Mouse (Mus musculus) cerebellum, adult 8-10 months (tissue): ENCODE measurements at regions not wholly inside any gene's neighbourhood (a gene's known extent, or its start where the extent isn't known, plus 50 kb on each side); places are given as distances from the start of the nearest gene placed in this dataset.
A peak's percentile ranks its signal among the peaks of the same experiment; 100 is the strongest.

Experiments used
- DNase-seq: peaks from one replicate; pipeline ENCODE4 v3.0.0; 2022

DNA sequence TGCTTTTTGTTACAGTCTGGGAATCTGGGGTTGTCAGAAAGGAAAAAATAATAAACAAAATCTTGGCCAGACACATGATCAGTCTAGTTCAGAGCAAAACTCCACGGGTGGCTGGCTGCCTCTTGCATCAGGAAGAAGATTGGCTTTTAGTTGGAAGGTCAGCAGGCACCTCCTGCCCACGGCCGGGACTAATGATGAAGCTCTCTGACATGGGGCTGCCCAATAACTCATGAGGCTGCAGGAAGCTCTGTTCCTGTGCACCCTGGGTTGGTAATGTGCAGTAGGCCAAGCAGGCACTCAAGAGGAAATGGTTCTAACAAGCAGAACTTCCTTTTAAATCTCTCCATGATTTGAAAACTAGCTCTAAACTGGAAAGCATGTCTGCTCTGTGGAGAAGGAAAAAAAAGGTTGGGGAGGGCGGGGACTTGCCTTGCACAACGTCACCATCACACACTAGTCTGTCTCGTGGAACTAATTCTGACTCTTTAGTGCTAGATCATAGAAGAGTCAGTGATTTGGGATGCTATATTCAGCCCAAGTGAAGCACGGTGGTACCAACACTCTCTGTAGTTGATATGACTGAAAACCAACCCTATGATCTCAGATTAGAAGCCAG is 507.1 kb upstream of the Adam5 start:
- no peak for DNase-seq

DNA sequence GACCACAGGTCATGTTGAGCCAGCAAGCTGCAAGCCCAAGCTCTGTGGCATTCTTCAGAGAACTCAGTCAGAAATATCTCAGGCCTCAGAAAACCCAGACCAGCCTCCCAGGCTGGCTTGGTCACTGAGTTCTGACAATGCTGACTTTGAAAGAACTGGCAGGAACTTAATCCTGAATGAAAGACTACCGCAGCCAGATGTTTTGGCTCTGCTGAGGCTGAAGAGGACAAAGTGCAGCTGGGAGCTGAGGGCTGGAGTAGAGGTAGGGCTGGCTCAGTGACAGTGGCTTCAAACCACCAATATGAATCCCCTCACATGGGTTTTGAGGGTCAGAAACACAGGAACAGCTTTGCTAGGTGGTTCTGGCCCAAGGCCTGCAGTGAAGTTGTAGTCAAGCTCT is 505.6 kb upstream of the Adam5 start:
- no peak for DNase-seq

DNA sequence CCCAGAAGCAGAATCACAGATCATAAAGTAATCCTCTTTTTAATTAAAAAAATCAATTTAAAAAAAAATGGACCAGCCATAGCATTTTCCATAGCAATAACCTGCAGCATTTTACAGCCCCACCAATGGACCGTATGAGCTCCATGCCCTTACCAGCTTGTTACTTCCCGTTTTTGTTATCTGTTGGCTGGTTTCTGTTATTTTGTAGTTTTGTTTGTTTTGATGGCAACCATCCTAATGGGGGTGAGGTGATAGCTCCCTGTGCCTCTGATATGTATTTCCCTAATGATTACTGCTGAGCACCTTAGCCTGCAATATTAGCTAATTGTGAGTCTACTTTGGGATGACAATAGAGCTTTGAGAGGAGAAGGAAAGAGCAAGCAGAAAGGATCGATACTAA is 504.1 kb upstream of the Adam5 start:
- no peak for DNase-seq

DNA sequence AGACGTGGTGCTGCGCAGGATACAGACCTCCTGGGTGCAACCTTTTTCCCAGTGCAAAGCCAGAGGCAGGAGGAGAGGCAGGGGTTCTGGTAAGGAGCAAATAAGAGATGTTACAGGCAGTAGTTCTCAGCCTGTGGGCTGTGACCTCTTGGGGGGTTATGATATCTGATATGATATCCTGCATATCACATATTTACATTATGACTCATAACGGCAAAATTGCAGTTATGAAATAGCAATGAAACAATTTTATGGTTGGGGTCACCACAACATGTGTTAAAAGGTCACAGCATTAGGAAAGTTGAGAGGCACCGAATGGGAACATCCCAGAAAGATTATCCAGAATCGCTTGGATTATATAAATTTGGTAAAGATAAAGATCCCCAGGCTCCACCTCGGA is 502.8 kb upstream of the Adam5 start:
- DNase-seq: no peak

DNA sequence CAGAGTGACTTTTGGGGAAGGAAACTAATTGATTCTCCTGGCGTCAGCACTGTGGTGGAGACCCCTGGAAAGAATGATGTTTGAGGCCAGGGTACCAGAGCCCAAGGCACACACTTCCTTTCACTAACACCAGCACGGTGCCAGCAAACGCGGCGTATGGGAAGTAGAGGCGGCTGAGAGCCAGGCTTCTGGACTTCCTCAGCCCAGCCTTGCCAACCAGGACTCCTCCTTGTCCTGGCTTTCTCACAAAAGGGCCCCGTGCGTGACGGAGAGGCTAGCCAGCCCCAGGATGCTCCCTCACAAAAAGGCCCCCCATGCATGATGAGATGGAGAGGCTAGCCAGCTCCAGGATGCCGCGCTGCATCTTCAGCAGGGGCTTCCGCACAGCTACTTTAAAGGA is 502.1 kb upstream of the Adam5 start:
- peak; percentile 48 for DNase-seq

DNA sequence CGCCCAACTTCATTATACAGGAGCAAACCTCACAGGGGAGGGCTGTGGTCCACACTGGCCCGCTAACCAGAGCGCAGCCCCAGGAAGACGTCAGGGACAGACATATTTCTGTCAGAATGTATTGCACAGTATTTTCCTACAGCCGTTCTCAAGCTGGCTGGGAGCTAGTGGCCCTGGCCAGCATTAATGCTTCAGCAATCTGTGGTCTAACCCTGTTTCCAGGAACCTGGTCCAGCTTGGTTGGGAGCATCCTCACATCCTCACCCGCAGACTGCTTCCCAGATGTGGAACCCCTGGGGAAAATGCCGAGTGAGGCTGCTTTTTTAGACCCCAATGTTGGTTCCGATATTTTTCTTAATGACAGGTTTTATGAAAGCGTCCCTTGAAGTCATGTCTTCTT is 500.6 kb upstream of the Adam5 start:
- DNase-seq: no peak

DNA sequence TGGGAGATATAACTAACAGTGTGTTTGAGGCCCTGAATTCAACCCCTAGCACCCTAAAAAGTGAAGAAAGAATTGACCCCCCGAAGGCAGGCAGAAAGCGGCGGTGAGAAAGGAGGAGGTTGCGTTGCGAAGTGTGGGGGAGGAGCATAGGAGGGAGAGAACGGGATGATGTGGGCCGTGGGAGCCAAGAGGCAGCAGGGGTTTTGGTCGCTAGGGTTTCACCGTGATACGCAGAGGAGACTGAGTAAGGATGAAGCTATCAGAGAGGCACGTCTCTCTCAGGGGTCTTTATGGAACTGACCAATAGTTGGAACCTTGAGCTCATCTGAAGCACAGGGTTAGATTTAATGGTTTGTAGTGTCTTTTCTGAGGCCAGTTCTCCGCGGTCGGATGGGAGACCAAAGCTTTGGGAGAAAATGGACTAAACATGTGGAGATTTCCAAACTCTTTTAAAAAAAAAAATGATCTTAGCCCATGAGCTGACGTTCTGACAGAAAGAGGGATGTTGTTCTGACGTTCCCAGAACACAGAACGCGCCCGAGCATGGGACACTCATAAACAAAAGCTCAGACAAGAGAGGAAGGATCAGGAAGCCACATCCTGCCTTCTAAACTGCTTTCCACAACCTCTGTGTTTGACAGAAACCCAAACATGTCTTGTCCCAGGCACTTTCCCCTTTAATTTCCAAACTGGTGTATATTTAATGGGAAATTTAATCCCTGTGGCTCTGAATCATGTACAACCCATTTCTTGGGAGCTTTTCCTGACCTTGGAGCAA is 499.7 kb upstream of the Adam5 start:
- DNase-seq: no peak

DNA sequence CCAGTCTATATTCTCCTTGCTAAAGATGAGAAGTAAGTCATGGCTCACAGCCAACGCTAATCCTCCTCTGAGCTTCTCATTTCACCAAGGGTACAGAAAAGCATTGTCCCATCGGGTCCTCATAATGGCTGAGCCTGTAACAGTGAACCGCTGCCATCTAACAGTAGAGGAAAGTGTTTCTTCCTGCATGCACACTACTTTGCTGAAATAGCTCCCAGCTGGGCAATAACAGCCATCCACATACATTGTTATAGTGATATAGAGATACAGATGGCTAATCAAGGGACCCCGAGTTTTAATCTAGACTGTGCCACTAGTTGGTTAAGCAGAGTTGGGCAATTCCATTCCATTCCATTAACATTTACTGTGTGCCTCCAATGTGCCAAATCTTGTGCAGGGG is 492.2 kb upstream of the Adam5 start:
- no peak for DNase-seq

DNA sequence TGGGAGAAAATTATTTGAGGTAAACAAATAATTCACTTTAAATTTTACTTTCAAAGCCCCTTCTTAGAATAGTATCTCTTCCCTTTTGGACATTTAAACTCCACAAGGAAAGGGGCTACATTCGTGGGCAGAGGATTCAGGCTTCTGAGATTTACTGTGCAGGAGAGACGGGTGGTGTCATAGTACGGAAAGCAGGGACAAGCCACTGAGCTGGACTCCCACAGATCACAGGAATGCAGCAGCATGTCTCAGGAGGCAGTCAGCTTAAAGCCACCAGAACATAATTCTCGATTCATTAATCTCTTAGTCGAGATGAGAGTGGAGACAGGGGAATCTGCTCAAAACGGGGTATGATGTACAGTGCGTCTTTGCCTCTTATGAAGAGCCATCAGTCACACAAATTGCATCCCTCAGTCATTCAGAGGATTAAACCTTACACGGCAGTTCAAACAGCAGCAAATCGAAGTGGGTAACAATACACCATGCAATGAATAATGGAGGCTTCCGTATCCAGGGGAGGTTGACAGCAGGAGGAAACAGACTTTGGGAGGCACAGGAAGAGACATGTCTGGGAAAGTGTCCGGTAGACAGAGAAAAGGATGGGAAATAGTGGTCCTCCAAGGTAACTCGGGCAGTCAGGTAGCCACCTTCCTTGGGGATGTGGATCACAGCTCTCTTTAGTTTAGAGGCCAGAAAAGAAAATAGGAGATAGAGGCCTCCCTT is 487.8 kb upstream of the Adam5 start:
- DNase-seq: no peak

DNA sequence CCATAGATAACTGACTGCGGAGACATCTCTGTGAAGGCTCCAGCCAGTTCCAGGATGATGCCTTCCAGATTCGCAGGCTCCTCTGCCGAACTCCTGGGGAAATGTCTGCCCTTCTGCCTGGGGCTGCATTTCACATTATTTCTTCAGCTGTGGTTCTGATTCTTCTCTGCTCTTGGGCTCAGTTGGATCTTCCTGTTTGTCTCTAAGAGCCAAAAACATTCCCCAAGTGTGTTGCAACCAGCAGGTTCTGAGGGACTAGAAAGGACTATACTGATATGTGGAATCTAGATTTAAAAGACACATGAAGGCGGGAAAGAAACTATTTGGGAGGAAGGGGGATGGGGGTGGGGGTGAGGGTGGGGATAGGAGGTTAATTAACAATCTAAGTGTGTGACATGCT is 483.8 kb upstream of the Adam5 start:
- no peak for DNase-seq

DNA sequence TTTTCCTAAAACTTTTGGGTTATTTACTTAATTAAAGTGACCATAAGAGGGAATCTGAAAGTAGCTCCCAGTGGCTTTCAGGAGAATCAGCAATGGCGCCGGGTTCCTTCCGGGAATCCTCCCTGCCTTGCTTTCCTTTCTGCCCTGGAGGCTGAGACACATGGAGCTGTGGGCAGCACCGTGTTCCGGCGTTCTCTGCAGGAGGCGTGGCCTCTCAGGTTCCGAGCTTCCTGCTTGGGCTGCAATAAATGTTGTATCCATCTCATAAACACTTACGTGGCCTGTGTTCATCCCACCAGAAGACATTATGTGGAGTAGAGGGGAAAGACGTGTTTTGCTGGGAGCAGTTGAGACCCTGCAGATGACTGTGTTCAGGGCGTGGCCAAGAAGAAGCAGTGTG is 483.3 kb upstream of the Adam5 start:
- no peak for DNase-seq

DNA sequence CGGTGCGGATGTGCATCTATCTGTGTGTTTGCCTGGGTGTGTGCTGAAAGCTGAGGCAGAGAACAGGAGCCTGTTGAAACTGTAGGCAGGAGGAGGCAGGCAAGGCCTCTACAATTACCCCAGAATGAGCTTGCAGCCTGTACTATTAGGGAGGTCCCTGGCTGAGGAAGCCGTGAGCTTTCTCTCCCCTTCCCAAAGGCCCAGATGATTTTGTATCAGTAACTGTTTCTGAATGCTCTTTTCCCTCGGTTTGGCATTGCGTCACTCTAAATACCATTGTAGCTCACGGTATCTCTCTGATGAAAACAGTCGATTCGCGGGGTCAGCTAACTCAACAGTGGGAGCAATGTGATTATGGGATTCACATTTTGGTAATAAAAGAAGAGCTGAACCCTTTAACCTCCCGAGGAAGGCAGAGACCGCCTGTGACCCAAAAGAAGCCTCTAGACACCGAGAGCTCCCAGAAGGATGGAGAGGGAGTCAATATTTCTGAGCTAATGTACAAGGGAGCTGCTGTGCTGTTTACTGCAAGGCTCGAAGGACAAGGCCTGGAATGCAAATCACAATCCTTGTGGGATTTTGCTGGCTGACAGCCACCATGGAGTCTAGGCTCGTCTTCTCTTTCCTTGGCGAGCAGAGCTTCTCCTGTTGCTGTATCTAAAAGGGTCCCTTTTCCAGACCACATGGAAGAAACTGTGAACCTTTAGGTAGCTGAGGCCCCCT is 482.8 kb upstream of the Adam5 start:
- DNase-seq: no peak
